Mouse (Mus musculus): ENCODE data around the gene Ermard. TPM values are rescaled to one million over a fixed set of nuclear protein-coding genes. Genes with fewer than 3 reads are reported as not detected.

The Ermard gene
- polyA plus RNA-seq, 1 experiment from 2014 or later, result 68.3 TPM

- no peak for ATAC-seq (replicated peaks; ENCODE audit: extremely low read depth, insufficient read depth, low FRiP score)
- no peak overlapping the region for H3K9ac ChIP-seq (ENCODE audit: low read length)
- H3K4me3 ChIP-seq (ENCODE audit: low read length), result no peak overlapping the region
- H3K4me1 ChIP-seq (ENCODE audit: control insufficient read depth, insufficient read depth, low read length), result no peaks in the 10 kb centered on the region
- no peak overlapping the region for H3K4me2 ChIP-seq (ENCODE audit: low read depth, low read length)
- H3K9me3 ChIP-seq (replicated peaks; ENCODE audit: control insufficient read depth, low read length), result 0 out of 2 replicates have a peak, but pooled peaks cover 2% of the 10 kb centered on the region
- H3K27ac ChIP-seq (ENCODE audit: low read length), result no peak overlapping the region
- H3K36me3 ChIP-seq (ENCODE audit: control insufficient read depth, insufficient read depth), result no peaks in the 10 kb centered on the region
- no peaks in the 10 kb centered on the region for H3K27me3 ChIP-seq (ENCODE audit: control insufficient read depth, insufficient read depth, low read length)
- 67% methylated on average over 6 of the region's 6 CpGs for WGBS
These were observed 55.8 kb downstream of the Ermard start for GRCm38 (mm10) chr17:15096853-15097252.

- H3K4me3 ChIP-seq (ENCODE audit: low read length), result no peak overlapping the region
- no peaks in the 10 kb centered on the region for H3K27me3 ChIP-seq (ENCODE audit: control insufficient read depth, insufficient read depth, low read length)
- no peaks in the 10 kb centered on the region for H3K36me3 ChIP-seq (ENCODE audit: control insufficient read depth, insufficient read depth)
- no peak overlapping the region for H3K4me2 ChIP-seq (ENCODE audit: low read depth, low read length)
- ATAC-seq (replicated peaks; ENCODE audit: extremely low read depth, insufficient read depth, low FRiP score), result no peak
- 0 out of 2 replicates have a peak, but pooled peaks cover 2% of the 10 kb centered on the region for H3K9me3 ChIP-seq (replicated peaks; ENCODE audit: control insufficient read depth, low read length)
- 66% methylated on average over 1 of the region's 1 CpGs for WGBS
- no peaks in the 10 kb centered on the region for H3K4me1 ChIP-seq (ENCODE audit: control insufficient read depth, insufficient read depth, low read length)
- no peak overlapping the region for H3K9ac ChIP-seq (ENCODE audit: low read length)
- H3K27ac ChIP-seq (ENCODE audit: low read length), result no peak overlapping the region
These were observed 57.7 kb downstream of the Ermard start for GRCm38 (mm10) chr17:15098677-15099076.

- Histone ChIP-seq H3K9ac (ENCODE audit: low read length) (no peak overlapping the region), H3K4me1 (ENCODE audit: control insufficient read depth, insufficient read depth, low read length) (no peaks in the 10 kb centered on the region), H3K4me3 (ENCODE audit: low read length) (no peak overlapping the region), H3K4me2 (ENCODE audit: low read depth, low read length) (no peak overlapping the region), H3K27ac (ENCODE audit: low read length) (no peak overlapping the region), H3K9me3 (replicated peaks; ENCODE audit: control insufficient read depth, low read length) (0 out of 2 replicates have a peak, but pooled peaks cover 2% of the 10 kb centered on the region), H3K27me3 (ENCODE audit: control insufficient read depth, insufficient read depth, low read length) (no peaks in the 10 kb centered on the region), H3K36me3 (ENCODE audit: control insufficient read depth, insufficient read depth) (no peaks in the 10 kb centered on the region)
- WGBS, result 82% methylated on average over 4 of the region's 4 CpGs
- no peak for ATAC-seq (replicated peaks; ENCODE audit: extremely low read depth, insufficient read depth, low FRiP score)
These were observed 60.3 kb downstream of the Ermard start for GRCm38 (mm10) chr17:15101355-15101754.

- H3K27ac ChIP-seq (ENCODE audit: low read length), result no peak overlapping the region
- H3K27me3 ChIP-seq (ENCODE audit: control insufficient read depth, insufficient read depth, low read length), result no peaks in the 10 kb centered on the region
- H3K9me3 ChIP-seq (replicated peaks; ENCODE audit: control insufficient read depth, low read length), result no peaks in the 10 kb centered on the region
- H3K4me3 ChIP-seq (ENCODE audit: low read length), result no peak overlapping the region
- ATAC-seq (replicated peaks; ENCODE audit: extremely low read depth, insufficient read depth, low FRiP score), result no peak
- WGBS, result 55% methylated on average over 9 of the region's 9 CpGs
- no peak overlapping the region for H3K9ac ChIP-seq (ENCODE audit: low read length)
- H3K4me2 ChIP-seq (ENCODE audit: low read depth, low read length), result no peak overlapping the region
- no peaks in the 10 kb centered on the region for H3K4me1 ChIP-seq (ENCODE audit: control insufficient read depth, insufficient read depth, low read length)
- no peaks in the 10 kb centered on the region for H3K36me3 ChIP-seq (ENCODE audit: control insufficient read depth, insufficient read depth)
These were observed 66.2 kb downstream of the Ermard start for GRCm38 (mm10) chr17:15107143-15107649.

GRCm38 (mm10) chr17:15108473-15109441, 67.7 kb downstream of the Ermard start:
- H3K36me3 ChIP-seq (ENCODE audit: control insufficient read depth, insufficient read depth), result no peaks in the 10 kb centered on the region
- H3K27me3 ChIP-seq (ENCODE audit: control insufficient read depth, insufficient read depth, low read length), result no peaks in the 10 kb centered on the region
- H3K4me3 ChIP-seq (ENCODE audit: low read length), result no peak overlapping the region
- 43% methylated on average over 20 of the region's 20 CpGs for WGBS
- H3K9ac ChIP-seq (ENCODE audit: low read length), result no peak overlapping the region
- H3K4me2 ChIP-seq (ENCODE audit: low read depth, low read length), result peak overlapping the region; percentile 11; the same call in 1 of the 2 replicates
- H3K9me3 ChIP-seq (replicated peaks; ENCODE audit: control insufficient read depth, low read length), result no peaks in the 10 kb centered on the region
- H3K27ac ChIP-seq (ENCODE audit: low read length), result no peak overlapping the region
- H3K4me1 ChIP-seq (ENCODE audit: control insufficient read depth, insufficient read depth, low read length), result no peaks in the 10 kb centered on the region
- 0 out of 2 replicates have a peak, but pooled peaks have one; percentile 42 for ATAC-seq (replicated peaks; ENCODE audit: extremely low read depth, insufficient read depth, low FRiP score)

- WGBS, result 66% methylated on average over 3 of the region's 3 CpGs
These were observed 74.5 kb downstream of the Ermard start for GRCm38 (mm10) chr17:15115550-15115949.

GRCm38 (mm10) chr17:15120096-15120495, 79.1 kb downstream of the Ermard start:
- 86% methylated on average over 4 of the region's 4 CpGs for WGBS
- Histone ChIP-seq H3K27me3 (ENCODE audit: control insufficient read depth, insufficient read depth, low read length) (no peaks in the 10 kb centered on the region), H3K9me3 (replicated peaks; ENCODE audit: control insufficient read depth, low read length) (no peaks in the 10 kb centered on the region), H3K4me1 (ENCODE audit: control insufficient read depth, insufficient read depth, low read length) (no peaks in the 10 kb centered on the region), H3K4me3 (ENCODE audit: low read length) (no peak overlapping the region), H3K27ac (ENCODE audit: low read length) (no peak overlapping the region), H3K36me3 (ENCODE audit: control insufficient read depth, insufficient read depth) (no peaks in the 10 kb centered on the region), H3K4me2 (ENCODE audit: low read depth, low read length) (no peak overlapping the region), H3K9ac (ENCODE audit: low read length) (no peak overlapping the region)
- no peak for ATAC-seq (replicated peaks; ENCODE audit: extremely low read depth, insufficient read depth, low FRiP score)

More at GRCm38 (mm10) chr17:15115550-15115949, 74.5 kb downstream of the Ermard start:
- Histone ChIP-seq H3K36me3 (ENCODE audit: control insufficient read depth, insufficient read depth) (no peaks in the 10 kb centered on the region), H3K27me3 (ENCODE audit: control insufficient read depth, insufficient read depth, low read length) (no peaks in the 10 kb centered on the region), H3K4me3 (ENCODE audit: low read length) (no peak overlapping the region), H3K9ac (ENCODE audit: low read length) (no peak overlapping the region), H3K4me1 (ENCODE audit: control insufficient read depth, insufficient read depth, low read length) (no peaks in the 10 kb centered on the region), H3K4me2 (ENCODE audit: low read depth, low read length) (no peak overlapping the region), H3K27ac (ENCODE audit: low read length) (no peak overlapping the region), H3K9me3 (replicated peaks; ENCODE audit: control insufficient read depth, low read length) (no peaks in the 10 kb centered on the region)
- no peak for ATAC-seq (replicated peaks; ENCODE audit: extremely low read depth, insufficient read depth, low FRiP score)

- Histone ChIP-seq H3K4me1 (ENCODE audit: control insufficient read depth, insufficient read depth, low read length) (no peaks in the 10 kb centered on the region), H3K27me3 (ENCODE audit: control insufficient read depth, insufficient read depth, low read length) (no peaks in the 10 kb centered on the region), H3K9me3 (replicated peaks; ENCODE audit: control insufficient read depth, low read length) (no peaks in the 10 kb centered on the region), H3K27ac (ENCODE audit: low read length) (no peak overlapping the region), H3K9ac (ENCODE audit: low read length) (no peak overlapping the region), H3K36me3 (ENCODE audit: control insufficient read depth, insufficient read depth) (no peaks in the 10 kb centered on the region), H3K4me3 (ENCODE audit: low read length) (no peak overlapping the region), H3K4me2 (ENCODE audit: low read depth, low read length) (no peak overlapping the region)
- WGBS, result 75% methylated on average over 6 of the region's 6 CpGs
- no peak for ATAC-seq (replicated peaks; ENCODE audit: extremely low read depth, insufficient read depth, low FRiP score)
These were observed 79.6 kb downstream of the Ermard start for GRCm38 (mm10) chr17:15120569-15120968.

Data from heart, embryonic 16.5 days (tissue).